Mouse (Mus musculus): ENCODE measurements at regions not wholly inside any gene's neighbourhood (a gene's known extent, or its start where the extent isn't known, plus 50 kb on each side); places are given as distances from the start of the nearest gene placed in this dataset.

- no peak for DNase-seq
Observed at GRCm38 (mm10) chr9:80683030-80683692, 217.9 kb upstream of the Impg1 start.

GRCm38 (mm10) chr9:80681709-80682108, 216.4 kb upstream of the Impg1 start:
- no peak for DNase-seq

- DNase-seq: no peak
Observed at GRCm38 (mm10) chr9:80671483-80671882, 206.2 kb upstream of the Impg1 start.

- DNase-seq: no peak
Observed at GRCm38 (mm10) chr9:80668575-80669248, 203.4 kb upstream of the Impg1 start.

- DNase-seq: no peak
Observed at GRCm38 (mm10) chr9:80658755-80659154, 193.5 kb upstream of the Impg1 start.

GRCm38 (mm10) chr9:80615114-80615513, 149.8 kb upstream of the Impg1 start:
- DNase-seq: no peak

GRCm38 (mm10) chr9:80600019-80600418, 134.7 kb upstream of the Impg1 start:
- DNase-seq: no peak

- DNase-seq: no peak
Observed at GRCm38 (mm10) chr9:80565388-80566024, 100.2 kb upstream of the Impg1 start.

GRCm38 (mm10) chr9:80563655-80564054, 98.4 kb upstream of the Impg1 start:
- DNase-seq: no peak

GRCm38 (mm10) chr9:80555531-80556067, 90.3 kb upstream of the Impg1 start:
- no peak for DNase-seq
